Mouse (Mus musculus) midbrain, embryonic 16.5 days (tissue): ENCODE results near the gene Arid4b. TPM values are rescaled to one million over a fixed set of nuclear protein-coding genes. Genes with fewer than 3 reads are reported as not detected.
"Not testable (repeated sequence)": the region's sequence is repeated elsewhere in the genome, so short reads cannot be mapped to it uniquely, and the experiment has no call there.

ENCODE experiments used
- ATAC-seq: fragments of 200-750 bp; cut with Nextera tagmentation; 2 replicates; pipeline ENCODE4 v1.8.0; 2017; ENCODE audit warnings: moderate TSS enrichment
- H3K27ac ChIP-seq: fragments of 300-500 bp; sonication (generic); 2 replicates; pipeline ENCODE4 v1.5.1; 2014; ENCODE audit warnings: mild to moderate bottlenecking, low read length, mixed read lengths
- H3K27me3 ChIP-seq: fragments of 300-500 bp; sonication (generic); 2 replicates; pipeline ENCODE4 v1.6.1; 2014; ENCODE audit warnings: low read depth, low read length, mixed read lengths; ENCODE audit not compliant: control insufficient read depth, insufficient read depth
- H3K36me3 ChIP-seq: fragments of 300-500 bp; sonication (generic); 2 replicates; pipeline ENCODE4 v1.6.1; 2014; ENCODE audit warnings: mild to moderate bottlenecking, low read length, moderate library complexity, mixed read lengths; ENCODE audit not compliant: control insufficient read depth, insufficient read depth
- H3K4me1 ChIP-seq: fragments of 300-500 bp; sonication (generic); 2 replicates; pipeline ENCODE4 v1.6.1; 2014; ENCODE audit warnings: mild to moderate bottlenecking, low read length, mixed read lengths; ENCODE audit not compliant: control insufficient read depth, insufficient read depth
- H3K4me2 ChIP-seq: fragments of 300-500 bp; sonication (generic); 2 replicates; pipeline ENCODE4 v1.6.1; 2014; ENCODE audit warnings: mild to moderate bottlenecking, low read length, mixed read lengths
- H3K4me3 ChIP-seq: fragments of 300-500 bp; sonication (generic); 2 replicates; pipeline ENCODE4 v1.5.1; 2014; ENCODE audit warnings: low read depth, mild to moderate bottlenecking, low read length, moderate library complexity, mixed read lengths
- H3K9ac ChIP-seq: fragments of 300-500 bp; sonication (generic); 2 replicates; pipeline ENCODE4 v1.6.1; 2014; ENCODE audit warnings: low read depth, low read length, mixed read lengths
- H3K9me3 ChIP-seq: fragments of 300-500 bp; sonication (generic); replicated peaks from 2 replicates; pipeline ENCODE4 v1.6.1; 2014; ENCODE audit warnings: mild to moderate bottlenecking, low read length, mixed read lengths; ENCODE audit not compliant: control insufficient read depth, poor library complexity, severe bottlenecking
- WGBS: fragments of 180-500 bp; shearing (Covaris S2); extraction: QIAGEN DNeasy Blood & Tissue Kit; methylation state at CpG from one replicate; pipeline ENCODE4 v1.1.7; 2014; 5-methylcytosine and 5-hydroxymethylcytosine counted together
- polyA plus RNA-seq: library from polyadenylated mRNA; unstranded; fragments of >200 nt; fragmentation: Nextera tagmentation; extraction: Ambion mirVana; gene quantifications from 2 replicates; pipeline ENCODE4 v1.2.1, GENCODE M21; 2015

Gene Arid4b
- polyA plus RNA-seq, 1 experiment from 2014 or later: 80.9 TPM

DNA sequence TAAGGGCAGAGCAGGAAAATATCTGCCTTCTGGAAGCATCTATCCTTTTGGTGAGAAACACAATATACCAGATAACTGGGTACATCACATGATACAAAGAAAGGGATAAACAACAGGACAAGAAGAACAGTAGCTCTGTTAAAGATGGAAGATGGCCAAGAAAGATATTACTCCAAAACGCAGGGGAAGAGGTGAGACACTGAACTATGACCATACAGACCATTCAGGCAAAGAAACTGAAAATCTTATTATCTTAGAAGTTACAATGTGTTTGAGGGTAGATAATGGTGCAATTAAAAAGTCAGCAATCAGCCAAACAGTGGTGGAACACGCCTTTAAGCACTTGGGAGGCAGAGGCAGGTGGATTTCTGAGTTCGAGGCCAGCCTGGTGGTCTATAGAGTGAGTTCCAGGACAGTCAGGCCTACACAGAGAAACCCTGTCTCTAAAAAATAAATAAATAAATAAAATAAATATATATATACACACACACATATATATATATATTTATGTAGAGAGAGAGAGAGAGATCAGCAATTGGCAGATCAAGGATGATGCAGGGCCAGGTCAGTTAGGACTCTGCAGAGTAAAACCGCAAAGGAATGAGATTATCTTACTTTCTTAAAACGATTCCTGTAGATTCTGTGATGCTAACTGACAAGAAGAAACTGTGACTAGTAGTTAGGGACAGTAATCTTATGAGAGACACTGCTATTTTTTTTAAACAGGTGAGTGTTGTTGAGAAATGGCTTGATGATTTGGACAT is 29.5 kb upstream of the Arid4b start:
- H3K9ac ChIP-seq: no peak overlapping the region
- no peaks in the 10 kb centered on the region for H3K9me3 ChIP-seq
- no peak overlapping the region for H3K4me3 ChIP-seq
- peaks cover 9% of the 10 kb centered on the region; the same call in 1 of the 2 replicates for H3K4me1 ChIP-seq
- no peaks in the 10 kb centered on the region for H3K27me3 ChIP-seq
- WGBS: 93% methylated on average over 5 of the region's 5 CpGs
- no peak overlapping the region for H3K27ac ChIP-seq
- no peak overlapping the region for H3K4me2 ChIP-seq
- ATAC-seq: no peak
- H3K36me3 ChIP-seq: no peaks in the 10 kb centered on the region

DNA sequence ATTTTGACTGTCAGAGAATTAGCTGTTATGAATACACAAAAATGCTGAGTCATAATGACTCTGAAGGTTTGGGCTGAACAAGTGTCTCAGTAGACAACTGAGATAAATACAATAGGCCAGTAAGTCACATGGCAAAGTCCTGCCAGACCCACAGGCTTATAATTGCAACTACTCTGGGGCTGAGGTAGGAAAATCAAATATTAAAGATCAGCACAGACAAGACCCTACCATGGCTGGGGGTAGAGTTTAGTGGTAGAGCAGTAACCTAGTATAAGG is 29.0 kb upstream of the Arid4b start:
- H3K4me2 ChIP-seq: no peak overlapping the region
- no peaks in the 10 kb centered on the region for H3K9me3 ChIP-seq
- H3K9ac ChIP-seq: no peak overlapping the region
- no peak for ATAC-seq
- H3K4me3 ChIP-seq: no peak overlapping the region
- peaks cover 9% of the 10 kb centered on the region; the same call in 1 of the 2 replicates for H3K4me1 ChIP-seq
- H3K27ac ChIP-seq: no peak overlapping the region
- no peaks in the 10 kb centered on the region for H3K27me3 ChIP-seq
- no peaks in the 10 kb centered on the region for H3K36me3 ChIP-seq

DNA sequence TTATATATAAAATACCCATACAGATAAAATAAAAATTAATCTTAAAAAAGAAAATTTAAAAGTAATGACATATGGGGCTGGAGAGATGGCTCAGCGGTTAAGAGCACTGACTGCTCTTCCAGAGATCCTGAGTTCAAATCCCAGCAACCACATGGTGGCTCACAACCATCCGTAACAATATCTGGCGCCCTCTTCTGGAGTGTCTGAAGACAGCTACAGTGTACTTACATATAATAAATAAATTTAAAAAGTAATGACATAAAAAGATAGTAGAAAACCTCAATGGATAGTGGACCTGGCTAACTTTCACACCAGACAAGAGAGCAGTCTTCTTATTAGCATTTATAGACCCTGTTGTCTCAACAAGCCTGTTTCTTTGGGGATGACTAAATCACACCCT is 27.7 kb upstream of the Arid4b start:
- not testable (repeated sequence) for H3K9me3 ChIP-seq, H3K9ac ChIP-seq, H3K36me3 ChIP-seq, H3K4me3 ChIP-seq, ATAC-seq, H3K27me3 ChIP-seq, H3K4me2 ChIP-seq, H3K27ac ChIP-seq
- peaks cover 14% of the 10 kb centered on the region for H3K4me1 ChIP-seq
- 97% methylated on average over 3 of the region's 3 CpGs for WGBS

DNA sequence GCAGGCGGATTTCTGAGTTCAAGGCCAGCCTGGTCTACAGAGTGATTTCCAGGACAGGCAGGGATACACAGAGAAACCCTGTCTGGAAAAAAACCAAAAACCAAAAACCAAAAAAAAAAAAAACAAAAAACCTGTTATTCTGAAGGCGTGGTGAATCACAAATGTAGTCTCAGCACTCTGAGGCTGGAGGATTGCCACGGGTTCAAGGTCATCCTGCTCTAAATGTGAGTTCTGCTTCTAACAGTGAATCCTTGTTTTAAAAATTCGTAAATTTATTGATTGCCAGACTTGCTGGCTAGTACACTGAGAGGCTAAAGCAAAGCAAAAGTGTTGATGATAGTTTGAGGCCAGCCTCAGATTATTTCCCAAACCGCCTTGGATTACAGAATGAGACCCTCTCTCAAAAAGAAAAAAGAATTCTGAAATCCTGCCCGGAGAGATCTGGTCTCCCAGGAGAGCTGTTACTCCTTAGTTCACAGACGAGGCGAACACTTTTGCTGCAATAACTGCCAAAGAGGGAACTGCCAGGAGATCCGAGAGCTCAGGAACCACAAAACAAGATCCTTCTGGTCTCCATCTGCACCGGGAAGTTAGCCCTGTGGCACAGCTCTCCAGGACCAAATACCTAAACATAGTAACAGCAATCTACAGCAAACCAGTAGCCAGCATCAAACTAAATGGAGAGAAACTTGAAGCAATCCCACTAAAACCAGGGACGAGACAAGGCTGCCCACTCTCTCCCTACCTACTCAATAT is 27.0 kb upstream of the Arid4b start:
- Histone ChIP-seq H3K9ac (no peak overlapping the region), H3K4me2 (no peak overlapping the region), H3K9me3 (no peaks in the 10 kb centered on the region), H3K36me3 (no peaks in the 10 kb centered on the region), H3K27ac (no peak overlapping the region), H3K4me1 (peaks cover 16% of the 10 kb centered on the region), H3K4me3 (no peak overlapping the region), H3K27me3 (no peaks in the 10 kb centered on the region)
- no peak for ATAC-seq
- WGBS: 95% methylated on average over 11 of the region's 11 CpGs

DNA sequence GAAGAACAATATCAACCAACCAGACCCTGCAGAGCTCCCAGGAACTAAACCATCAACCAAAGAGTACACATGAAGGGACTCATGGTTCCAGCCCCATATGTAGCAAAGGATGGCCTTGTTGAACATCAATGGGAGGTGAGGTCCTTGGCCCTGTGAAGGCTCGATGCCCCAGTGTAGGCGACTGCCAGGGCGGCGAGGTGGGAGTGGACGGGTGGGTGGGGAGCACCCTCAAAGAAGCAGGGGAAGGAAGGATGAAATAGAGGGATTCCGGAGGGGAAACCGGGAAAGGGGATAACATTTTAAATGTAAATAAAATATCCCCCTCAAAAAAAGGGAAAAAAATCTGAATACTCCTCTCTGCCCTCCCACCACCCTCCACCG is 24.1 kb upstream of the Arid4b start:
- Histone ChIP-seq H3K4me2 (peak overlapping the region; percentile 72), H3K27me3 (no peaks in the 10 kb centered on the region), H3K4me1 (peaks cover 16% of the 10 kb centered on the region), H3K9me3 (no peaks in the 10 kb centered on the region), H3K4me3 (peak overlapping the region; percentile 72), H3K27ac (peak overlapping the region; percentile 99), H3K36me3 (no peaks in the 10 kb centered on the region), H3K9ac (peak overlapping the region; percentile 86)
- 0% methylated on average over 8 of the region's 8 CpGs for WGBS
- peak; percentile 81 for ATAC-seq

DNA sequence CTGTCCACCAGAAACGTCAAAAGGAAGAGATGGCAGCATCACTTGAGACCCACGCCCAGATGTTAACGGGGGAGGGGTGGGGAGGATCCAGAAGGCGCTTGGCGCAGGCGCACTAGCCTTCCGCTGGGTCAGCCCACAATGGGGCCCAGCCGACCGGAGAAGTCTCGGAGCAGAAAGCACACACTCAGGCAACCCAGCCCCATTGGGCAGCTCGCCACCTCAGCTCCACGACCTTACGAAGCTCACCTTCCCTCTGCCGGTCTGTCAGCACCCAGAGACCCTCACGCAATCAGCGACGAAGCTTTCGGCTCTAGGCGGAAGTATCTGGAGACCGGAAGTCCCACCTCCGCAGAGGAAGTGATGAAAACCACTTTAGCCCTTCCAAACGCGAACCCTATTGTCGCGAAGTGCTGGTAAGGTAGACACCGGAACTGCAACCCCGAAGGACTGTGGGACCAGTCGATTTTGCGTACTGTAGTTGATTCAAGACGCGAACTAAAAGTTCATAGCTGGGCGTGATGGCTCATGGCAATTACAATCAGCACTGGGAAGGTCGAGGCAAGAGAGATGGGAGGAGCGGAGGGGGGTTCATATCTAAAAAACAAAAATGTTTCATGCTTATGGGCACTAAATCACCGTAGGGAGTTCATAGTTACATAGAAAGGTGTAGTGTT is 23.6 kb upstream of the Arid4b start, which contains the start of gene Tbce:
Tbce (minus strand) TSS at position 347 of the 674 bp plus-strand sequence.
- Histone ChIP-seq H3K36me3 (no peaks in the 10 kb centered on the region), H3K4me1 (peaks cover 16% of the 10 kb centered on the region), H3K27me3 (no peaks in the 10 kb centered on the region), H3K9ac (peak within 1 kb of the TSS; percentile 86), H3K4me2 (peak within 1 kb of the TSS; percentile 72), H3K9me3 (no peaks in the 10 kb centered on the region), H3K27ac (peak within 1 kb of the TSS; percentile 99), H3K4me3 (peak within 1 kb of the TSS; percentile 72)
- WGBS: 1% methylated on average over 35 of the region's 35 CpGs
- ATAC-seq: peak; percentile 98

DNA sequence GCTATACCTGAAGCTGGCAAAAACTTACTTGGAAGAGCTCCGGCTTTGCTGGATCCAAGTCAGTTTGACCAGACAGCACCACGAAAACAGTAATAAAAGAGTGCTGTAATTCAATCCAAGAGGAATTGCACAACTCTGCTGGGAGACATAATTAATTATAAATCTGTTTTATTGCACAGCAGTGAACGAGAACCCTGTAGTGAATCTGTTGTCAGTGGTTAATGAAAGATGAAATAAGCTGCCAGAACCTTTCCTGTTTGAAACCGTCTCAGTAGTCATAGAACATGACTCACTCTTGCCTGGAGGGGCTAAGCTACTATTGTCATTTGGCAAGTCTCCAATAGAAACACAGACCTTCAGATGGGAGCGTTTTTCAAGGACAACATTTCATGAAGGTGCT is 22.8 kb upstream of the Arid4b start:
- Histone ChIP-seq H3K36me3 (no peaks in the 10 kb centered on the region), H3K27ac (0 out of 2 replicates have a peak overlapping the region, but pooled peaks have one; percentile 28), H3K27me3 (no peaks in the 10 kb centered on the region), H3K4me1 (peaks cover 16% of the 10 kb centered on the region), H3K4me2 (peak overlapping the region; percentile 72), H3K9ac (peak overlapping the region; percentile 48; the same call in 1 of the 2 replicates), H3K4me3 (peak overlapping the region; percentile 72), H3K9me3 (no peaks in the 10 kb centered on the region)
- no peak for ATAC-seq
- 63% methylated on average over 5 of the region's 5 CpGs for WGBS

DNA sequence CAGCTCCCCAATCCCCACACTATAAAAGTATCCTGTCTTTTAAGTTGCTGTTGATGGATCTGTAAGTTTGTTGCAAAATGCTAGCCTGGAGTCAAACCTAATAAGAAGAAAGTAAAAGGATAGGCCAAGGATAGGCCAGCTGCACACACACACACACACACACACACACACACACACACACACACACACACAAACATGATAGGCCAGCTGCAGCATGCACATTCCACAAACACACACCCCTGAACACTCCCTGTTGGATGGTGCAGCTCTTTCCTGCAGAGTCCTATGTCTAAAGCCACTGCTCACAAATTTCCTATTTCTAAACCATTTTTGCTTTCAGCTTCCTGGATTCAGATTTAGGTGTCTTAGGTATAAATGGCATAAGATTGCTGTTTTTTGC is 19.2 kb upstream of the Arid4b start:
- Histone ChIP-seq H3K4me3 (no peak overlapping the region), H3K4me1 (peaks cover 6% of the 10 kb centered on the region), H3K36me3 (peaks cover 4% of the 10 kb centered on the region; the same call in 1 of the 2 replicates), H3K4me2 (no peak overlapping the region), H3K27me3 (no peaks in the 10 kb centered on the region), H3K9me3 (no peaks in the 10 kb centered on the region), H3K27ac (no peak overlapping the region), H3K9ac (no peak overlapping the region)
- no peak for ATAC-seq

DNA sequence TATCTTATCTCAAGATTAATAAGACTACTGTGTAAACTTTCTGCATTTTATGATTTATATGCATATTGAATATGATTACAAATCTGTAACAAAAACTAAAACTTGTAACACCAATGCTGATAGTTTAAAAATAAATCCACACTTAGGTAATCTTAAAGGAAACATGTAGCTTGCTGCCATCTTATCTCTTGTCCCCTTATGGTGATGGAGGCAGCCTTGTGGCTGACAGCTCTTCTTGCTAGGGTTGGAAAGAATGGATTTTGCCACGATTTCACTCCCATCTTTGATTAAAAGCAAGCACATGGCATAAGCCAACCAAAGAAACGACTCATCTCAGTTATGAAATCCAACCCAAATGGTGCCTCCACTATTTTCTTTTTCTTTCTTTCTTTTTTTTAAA is 18.5 kb upstream of the Arid4b start:
- 74% methylated on average over 2 of the region's 2 CpGs for WGBS

More for the DNA sequence above, 18.5 kb upstream of the Arid4b start:
- Histone ChIP-seq H3K4me1 (peaks cover 6% of the 10 kb centered on the region), H3K27ac (no peak overlapping the region), H3K36me3 (peaks cover 7% of the 10 kb centered on the region; the same call in 1 of the 2 replicates), H3K4me3 (no peak overlapping the region), H3K9me3 (no peaks in the 10 kb centered on the region), H3K4me2 (no peak overlapping the region), H3K9ac (no peak overlapping the region), H3K27me3 (no peaks in the 10 kb centered on the region)
- no peak for ATAC-seq
